Mouse (Mus musculus) lung, postnatal 14 days (tissue): ENCODE data around the gene Mdfi.
"Not testable (repeated sequence)": the region's sequence is repeated elsewhere in the genome, so short reads cannot be mapped to it uniquely, and the experiment has no call there.

Source experiments
- DNase-seq: peaks from one replicate; pipeline ENCODE4 v3.0.0; 2021

Gene Mdfi

DNA sequence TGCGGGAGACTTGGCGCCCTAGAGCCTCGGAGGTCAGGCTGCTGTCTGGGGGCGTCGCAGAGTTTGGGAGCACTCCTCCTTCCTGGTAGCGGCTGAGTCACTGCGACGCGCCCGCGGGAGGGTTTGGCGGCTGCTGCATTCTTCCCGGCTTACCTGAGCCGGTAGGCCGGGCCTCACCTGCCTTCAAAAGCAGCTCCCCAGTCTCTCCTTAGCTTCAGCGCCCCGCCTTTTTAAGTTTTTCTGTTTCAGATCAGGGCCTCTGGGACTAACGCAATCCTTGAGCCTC is at the start of gene Mdfi:
TSS of gene Mdfi (minus strand) at position 210 of the 286 bp plus-strand sequence.
- DNase-seq, result peak; percentile 34

DNA sequence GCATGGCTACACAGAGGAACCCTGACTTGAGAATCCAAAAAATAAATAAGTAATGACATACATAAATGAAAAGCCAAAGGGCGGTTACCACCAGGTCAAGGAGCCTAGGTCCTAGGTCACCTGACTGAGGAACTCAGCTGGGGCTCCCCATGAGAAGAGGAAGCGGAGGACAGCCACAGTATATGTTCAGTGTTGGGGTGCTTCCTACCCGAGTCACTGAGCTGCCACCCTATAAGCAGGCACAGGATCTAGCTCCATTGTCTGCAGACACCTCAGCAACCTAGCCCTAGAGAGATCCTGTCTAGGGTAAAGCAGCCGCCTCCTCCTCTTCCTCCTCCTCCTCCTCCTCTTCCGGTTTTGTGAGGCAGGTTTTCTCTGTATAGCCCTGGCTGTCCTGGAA is 48.6 kb upstream of the Mdfi start:
- DNase-seq, result no peak

DNA sequence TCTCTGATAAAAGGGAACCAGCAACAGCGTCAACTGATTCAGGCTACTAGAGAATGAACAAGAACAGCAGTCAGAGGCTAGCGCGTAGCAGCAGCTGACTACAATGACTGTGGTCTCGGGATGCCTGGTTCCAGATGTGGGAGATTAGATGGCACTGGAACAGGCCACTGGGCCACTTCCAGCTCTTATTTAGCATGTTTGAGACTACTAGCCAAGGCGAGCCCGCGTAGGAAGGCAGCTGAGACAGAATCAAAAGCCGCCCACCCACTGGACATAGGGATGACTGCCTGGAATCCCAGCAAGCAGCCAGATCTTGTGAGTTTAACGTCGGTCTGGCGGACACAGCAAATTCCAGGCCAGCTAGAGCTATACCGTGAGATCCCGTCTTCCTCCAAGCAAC is 46.8 kb upstream of the Mdfi start:
- no peak for DNase-seq

DNA sequence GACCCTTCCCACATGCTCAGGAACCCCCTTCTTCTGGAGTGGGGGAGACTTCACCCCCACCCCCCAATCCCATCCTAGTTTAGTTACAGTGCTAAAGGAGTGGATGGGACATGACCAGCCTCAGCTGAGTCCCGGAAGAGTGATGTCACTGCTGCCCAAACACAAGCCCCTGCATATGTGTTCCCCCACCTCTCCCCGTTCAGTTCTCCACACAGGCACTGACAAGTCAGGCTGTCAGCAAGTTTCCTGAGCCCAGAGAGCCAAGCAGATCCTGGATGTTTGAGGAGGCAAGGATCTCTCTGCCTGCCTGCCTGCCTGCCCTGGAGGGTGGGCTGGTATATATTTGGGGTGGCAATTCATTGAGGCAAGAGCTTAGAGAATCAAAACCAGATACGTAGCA is 44.7 kb upstream of the Mdfi start:
- DNase-seq, result no peak

DNA sequence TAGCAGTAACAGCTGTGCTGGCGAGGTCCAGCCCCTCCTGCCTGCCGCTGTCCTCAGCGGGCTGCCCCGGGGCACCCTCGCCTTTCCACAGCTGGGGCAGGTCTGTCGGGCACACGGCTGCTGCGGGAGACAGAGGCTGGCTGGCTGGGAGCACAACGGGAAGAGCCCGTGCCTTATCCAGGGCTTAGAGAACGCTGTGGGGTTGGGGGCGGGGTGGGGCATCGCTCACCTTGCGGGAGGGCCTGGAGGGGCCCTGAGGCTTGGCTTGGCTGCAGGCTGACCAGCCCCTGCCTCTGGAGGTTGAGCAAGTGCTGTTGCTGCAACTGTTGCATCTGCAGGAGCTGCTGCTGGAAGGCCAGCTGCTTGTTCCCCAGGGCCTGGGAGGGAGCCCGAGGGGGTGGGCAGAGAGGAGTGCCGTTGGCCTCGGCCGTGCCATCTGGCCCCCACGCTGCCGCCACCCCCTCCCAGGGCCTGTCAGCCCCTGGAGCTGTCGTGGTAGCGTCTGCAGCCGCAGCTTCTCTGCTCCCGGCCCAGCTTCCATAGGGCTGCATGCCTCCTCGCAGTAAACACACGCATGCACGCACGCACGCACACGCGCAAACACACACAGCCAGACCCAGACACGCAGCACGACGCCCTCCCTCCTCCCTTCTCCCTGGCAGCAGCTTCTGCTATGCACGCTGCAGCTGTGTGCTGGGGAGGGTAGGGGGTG is 44.0 kb upstream of the Mdfi start:
- DNase-seq, result peak; percentile 33

DNA sequence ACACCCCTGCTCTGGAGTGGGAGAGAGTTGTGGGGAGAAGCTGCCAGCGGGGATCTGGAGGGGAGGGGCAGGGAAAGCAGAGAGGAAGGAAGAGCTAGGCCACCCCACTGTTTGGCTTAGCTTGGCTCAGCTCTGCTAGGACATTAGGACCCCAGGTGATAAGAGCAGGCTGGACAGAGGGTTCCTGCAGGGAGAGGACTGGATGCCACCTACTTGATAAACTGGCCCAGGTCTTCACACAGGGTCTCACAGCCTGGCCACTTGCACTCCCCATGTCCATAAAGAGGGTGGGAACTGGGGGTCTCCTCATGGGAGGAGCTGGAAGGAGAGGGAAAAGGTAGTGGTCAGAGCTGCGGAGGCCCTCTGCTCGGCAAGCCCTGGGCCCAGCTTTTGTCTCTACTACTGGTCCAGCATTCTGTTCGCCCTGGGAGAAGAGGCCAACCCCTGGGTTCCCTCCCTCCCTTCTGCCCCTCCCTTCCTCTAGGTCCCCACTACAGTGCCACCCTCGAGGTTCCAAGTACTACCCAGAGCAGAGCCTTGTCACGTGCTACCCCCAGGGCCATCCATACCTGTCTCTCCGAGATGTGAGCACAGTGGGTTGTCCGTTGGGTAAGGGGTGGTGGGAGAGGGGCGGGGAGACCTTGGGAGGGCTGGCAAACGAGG is 43.4 kb upstream of the Mdfi start:
- DNase-seq, result no peak

DNA sequence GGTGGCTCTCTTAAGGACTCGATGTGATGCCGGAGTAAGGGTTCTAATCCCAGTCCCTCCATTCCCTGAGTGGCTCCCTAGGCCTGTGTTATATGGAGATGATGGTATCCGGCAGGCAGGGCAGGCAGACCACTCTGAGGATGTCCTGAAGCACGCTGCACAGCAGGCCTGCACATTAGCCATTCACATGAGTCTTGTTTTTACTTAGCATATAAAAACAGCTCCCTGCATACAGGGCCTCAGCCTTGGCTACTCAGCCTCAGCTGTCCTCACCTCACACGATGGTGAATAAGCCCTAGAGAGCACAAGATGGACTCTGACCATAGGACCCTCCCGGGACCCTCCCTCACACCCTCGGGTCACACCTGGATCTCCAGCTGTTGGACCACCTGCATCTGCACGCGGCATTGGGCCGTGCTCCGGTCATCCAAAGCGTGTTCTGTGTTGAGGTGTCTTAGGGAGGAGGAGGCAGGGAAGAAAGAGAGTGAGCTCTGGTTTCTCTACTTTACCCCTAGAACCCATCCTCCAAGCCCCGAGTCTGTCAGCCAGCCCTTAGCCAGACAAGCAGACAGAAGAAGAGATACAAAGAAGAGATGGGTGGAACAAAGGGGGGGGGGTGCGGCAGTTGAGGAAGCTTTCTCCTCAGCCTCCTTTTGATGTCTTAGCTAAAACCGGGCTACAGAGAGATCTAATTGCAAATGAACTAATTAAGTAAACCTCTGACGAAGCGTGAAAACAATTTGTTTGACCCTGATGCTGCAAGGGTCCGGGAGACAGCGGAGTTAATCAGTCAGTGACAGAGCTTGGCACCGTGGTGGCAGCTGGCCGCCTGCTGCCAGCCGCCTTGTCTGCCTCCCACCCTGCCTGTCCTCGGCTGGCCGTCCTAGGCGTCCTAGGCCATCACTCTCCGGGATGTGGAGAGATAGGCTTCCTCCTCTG is 42.6 kb upstream of the Mdfi start:
- DNase-seq, result no peak

DNA sequence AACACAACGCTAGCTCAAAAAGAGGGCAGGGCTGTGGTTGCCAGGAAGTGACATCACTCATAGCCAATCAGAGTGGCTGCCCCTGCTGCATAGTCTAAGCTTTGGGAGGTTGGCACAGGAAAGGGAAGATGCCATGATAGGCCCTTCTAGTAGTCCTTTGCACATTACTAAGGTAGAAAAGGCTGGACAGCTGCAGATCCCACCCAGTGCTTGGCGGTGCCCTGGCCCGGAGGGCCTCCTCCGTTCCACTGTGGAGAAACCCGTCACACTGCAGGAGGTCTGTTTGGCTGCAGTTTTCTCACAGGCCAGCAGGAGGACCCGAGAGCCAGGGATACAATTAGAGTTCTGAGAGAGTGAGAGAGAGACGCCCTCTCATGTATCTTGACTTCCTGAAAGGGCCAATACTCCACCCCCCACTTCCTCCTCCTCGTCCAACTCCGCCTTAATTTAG is 38.9 kb upstream of the Mdfi start:
- peak; percentile 88 for DNase-seq

DNA sequence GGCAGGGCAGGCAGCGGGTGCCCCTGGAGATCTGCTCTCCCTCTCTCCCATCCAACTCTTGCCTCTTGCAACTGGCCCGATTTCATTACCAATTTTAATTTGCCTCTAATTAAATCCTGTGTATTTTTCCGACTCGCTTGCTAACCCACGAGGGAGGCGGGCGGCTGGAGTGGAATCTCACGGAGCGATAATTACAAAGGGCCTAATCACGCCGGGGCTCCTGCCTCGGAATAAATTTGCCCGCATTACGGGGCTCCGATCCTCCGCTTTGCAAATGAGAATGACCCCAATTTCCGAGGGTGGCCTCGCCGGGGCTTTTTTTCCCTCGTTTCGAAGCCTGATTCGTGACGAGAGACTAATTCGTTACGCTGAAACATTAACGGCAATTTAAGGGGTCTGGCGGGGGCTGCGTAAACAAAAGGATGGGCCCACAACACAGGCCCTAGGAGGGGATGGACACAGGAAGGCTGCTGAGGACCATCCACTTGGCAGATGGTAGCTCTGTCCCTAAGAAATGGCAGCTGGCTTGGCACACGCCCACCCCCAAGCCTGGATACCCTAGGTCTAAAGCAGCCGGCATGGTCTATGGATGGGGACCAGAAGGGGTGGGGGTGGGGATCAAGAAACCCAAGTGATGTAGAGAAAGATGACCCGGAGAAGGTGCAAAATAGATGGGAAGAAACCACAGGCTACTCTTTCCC is 38.0 kb upstream of the Mdfi start:
- DNase-seq, result no peak

DNA sequence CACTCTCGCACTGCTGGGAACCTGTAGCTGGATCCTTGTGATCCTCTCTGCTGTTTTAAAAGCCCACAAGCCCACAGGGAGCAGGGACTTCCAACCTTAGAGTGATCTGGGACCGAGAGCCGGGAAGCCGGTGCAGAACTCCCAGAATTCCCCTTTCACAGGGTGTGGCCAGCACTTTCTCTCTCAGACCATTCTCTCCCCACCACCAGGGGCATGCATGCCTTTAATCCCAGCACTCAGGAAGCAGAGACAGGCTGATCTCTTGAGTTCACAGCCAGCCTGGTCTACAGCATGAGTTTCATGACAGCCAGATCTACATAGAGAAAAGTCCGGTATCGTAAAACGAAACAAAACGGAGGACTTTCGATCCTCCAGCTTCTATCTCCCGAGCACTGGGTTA is 35.4 kb upstream of the Mdfi start:
- no peak for DNase-seq

DNA sequence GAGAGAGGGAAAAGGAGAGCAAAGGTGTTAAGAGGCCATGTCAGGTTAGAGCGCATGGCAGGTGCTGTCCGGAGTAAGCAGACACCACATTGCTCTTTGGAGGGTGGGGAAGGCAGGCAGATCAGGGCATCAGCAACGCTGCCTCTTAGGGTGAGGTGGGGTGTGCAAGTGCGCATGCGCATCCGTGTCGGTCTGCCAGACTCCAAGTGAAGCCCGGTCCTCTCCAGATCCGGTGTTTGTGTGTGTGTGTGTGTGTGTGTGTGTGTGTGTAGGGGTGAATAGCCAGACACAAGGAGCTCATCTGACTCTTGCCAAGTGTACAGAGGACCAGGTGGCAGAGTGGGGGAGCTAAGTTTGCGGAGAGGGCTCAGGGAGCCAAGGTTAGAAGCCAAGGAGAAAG is 31.5 kb upstream of the Mdfi start:
- no peak for DNase-seq

DNA sequence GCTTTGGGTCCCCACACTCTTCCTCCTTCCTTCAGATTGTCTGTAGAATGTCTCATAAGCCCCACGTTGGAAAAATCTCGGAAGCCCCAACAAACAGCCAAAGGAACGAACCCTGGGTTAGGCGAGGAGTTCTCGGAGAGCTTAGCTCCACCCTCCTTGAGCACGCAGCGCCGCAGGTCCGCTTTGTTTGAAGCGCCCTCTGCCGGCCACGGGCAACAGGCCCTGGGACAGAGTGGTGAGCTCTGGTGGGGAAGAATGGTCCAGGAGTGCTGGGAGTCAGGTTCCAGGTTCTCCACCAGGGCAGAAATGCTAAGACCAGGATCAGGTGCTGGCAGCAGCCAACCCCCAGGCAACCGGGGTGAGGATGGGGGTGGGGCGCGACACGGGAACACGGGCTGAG is 30.0 kb upstream of the Mdfi start:
- DNase-seq, result peak; percentile 94

DNA sequence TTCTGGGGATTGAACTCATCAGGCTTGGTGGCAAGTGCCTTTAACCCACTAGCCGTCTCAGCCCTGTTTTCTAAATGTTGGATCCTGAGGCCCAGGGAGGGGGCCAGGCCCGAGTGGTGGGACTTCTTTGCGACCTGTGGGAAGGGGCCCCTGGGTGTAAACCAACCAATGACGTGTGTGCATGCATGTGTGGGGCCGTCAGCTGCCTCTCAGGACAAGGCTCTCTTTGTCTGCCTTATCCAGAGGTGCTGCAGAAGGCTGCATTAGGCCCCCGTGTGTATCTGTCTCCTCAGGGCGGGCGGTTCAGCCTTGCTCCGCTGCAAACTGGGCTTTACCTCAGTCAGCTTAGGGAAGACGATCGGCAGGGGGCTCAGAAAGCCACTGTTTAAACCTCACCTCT is 28.9 kb upstream of the Mdfi start:
- DNase-seq, result no peak

DNA sequence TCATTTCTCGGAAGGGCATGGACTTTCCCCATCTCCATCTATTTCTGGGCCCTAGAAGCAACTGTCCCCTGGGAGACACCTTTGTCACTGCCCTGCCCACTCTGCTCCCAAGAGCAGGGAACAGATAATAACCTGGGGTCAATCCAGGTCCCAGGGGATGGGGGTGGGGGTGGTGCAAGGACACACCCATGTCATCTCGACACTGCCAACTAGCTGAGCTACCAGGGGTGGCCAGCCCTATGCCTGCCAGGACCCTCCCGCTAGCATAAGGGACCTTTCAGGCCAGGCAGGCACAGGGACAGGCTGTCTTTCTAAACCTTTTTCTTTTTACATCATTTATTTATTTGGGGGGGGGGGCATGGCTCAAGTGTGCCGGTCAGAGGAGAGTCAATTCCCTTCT is 28.5 kb upstream of the Mdfi start:
- no peak for DNase-seq

DNA sequence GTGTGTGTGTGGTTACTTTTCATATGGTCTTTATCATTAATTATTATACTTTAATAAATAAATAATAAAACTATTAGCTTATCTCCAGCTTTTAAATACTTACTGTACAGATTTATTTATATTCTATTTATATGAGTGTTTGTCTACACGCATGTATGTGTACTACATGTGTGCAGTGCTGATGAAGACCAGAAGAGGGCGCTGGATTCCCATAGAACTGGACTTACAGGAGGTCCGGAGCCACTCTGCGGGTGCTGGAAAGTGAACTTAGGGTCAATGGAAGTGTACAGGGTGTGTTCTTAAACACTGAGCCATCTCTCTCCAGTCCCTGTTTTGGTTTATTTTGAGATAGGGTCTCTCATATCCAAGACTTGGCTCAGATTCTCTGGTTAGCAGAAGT is 21.1 kb upstream of the Mdfi start:
- no peak for DNase-seq

DNA sequence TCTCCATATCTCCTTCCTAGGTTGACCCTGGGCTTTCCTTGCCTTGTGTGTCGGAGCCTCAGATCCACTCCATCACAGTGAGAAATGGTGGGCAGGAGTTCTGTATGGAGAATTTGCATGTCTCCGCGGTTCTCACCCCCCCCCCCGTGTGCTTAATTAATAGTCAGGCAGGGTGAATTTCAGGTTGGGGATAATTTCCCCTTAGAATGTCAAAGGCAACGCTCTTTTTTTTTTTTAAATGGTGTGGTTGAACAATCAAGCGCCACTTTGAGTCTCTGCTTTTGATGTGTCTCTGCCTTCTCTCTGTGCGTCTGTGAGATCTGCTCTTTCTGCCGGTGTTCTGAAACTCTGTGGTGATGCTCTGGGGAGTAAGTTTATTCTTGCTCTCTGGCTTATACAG is 20.4 kb upstream of the Mdfi start:
- no peak for DNase-seq

DNA sequence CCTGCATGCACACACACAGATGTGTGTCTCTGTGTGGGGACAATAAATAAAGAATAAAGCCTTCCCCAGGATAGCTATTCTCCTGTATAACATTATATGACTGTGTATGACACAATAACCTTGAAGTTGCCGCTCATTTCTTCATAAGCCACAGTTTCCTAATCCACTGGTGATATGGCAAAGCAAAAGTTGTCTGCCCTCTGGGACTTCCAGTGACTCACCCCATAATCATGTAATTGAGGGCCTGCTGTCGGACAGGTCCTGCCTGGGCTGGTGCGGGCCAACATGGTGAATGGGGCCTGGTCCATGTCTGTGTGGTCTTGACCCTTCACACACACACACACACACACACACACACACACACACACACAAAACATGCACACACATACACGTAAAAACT is 19.3 kb upstream of the Mdfi start:
- DNase-seq, result no peak

DNA sequence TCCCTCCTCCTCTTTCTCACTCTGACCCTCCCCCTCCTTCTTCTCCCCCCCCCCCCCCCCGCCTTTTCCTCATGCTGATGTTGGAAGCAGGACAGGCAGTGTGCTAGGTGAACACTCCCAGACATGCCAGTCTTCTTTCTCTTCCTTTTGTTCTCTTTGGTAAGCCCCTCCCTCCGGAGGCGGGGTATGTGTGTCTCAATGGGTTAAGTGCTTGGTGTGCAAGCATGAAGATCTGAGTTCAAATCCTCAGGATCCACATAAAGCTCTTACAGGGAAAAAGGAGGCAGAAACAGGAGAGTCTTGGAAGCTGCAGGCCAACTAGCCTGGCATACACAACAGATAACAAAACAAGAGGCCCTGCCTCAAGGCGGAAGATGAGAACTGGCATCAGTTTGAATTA is 18.8 kb upstream of the Mdfi start:
- no peak for DNase-seq

DNA sequence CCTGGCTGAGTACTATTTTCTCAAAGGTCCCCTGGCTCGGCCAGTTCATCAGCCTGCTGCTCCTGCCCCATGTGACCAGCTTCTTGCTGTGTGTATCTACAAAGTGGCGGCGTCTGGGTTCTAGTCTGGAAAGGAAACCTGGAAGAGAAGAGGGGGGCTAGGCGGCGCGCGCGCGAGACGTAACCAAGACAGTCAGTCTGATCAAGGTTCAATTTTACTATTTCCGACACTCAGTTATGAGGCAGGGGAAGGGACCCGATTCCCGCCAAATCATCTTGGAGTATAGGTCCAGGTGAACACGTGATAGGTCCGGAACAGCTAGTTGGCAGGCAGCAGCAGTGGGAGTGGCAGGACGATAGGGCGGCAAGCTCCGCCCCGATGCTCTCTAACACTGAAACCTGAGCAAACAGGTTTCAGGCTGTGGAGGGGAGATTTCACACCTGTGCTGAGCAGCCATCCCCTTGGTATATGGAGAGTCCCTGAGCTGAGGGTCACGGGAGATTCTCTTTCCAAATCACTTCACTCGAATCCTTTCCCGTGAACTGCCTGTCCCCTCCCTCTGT is 17.4 kb upstream of the Mdfi start:
- not testable (repeated sequence) for DNase-seq

DNA sequence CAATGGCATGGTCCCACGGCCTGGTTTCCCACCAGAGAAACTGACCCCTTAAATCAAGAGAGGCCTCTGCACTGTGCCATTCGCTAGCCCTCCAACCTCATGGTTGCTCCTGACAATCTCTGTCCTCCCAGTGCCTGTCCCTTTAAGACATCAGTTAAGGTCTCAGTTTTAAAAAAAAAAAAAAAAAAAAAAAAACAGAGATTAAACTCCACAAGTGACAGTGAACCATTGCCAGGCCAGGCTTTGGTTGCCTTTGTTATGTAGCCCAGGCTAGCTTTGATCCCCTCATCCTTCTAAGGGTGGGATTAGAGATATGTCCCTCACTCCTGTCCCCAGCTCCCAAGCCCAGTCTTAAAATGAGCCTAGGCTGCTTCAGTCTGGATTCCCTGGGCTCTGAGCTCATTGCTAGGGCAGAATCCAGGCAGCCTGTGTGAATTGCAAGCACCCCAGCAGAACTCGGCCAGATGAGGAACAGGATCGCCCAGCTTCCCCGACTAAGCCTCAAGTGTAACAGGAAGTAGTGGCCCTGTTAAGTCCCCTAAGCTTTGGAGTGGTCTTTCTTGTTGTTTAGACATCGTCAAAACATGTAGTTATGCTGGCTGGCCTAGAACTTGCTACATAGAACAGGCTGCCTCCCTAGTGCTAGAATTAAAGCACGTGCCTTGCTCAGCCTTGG is 16.3 kb upstream of the Mdfi start:
- DNase-seq, result no peak

DNA sequence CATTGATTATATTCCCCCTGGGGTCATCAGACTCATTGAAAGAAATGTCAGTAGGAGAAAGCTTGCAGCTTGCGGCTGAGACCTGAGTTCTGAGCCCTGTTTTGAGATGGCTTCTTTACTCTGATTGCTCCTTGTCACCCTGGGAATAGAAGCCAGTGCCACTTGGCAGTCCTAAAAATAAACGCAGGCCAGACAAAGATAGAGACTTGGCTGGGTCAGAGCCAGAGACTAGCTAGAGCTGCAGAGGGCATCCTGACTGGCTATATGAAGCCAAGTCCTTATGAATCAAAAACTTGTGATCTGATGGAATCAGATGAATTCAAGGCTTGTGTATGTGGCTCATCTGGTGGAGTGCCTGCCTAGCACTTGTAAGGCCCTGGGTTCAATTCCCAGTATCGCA is 15.5 kb upstream of the Mdfi start:
- DNase-seq, result no peak

DNA sequence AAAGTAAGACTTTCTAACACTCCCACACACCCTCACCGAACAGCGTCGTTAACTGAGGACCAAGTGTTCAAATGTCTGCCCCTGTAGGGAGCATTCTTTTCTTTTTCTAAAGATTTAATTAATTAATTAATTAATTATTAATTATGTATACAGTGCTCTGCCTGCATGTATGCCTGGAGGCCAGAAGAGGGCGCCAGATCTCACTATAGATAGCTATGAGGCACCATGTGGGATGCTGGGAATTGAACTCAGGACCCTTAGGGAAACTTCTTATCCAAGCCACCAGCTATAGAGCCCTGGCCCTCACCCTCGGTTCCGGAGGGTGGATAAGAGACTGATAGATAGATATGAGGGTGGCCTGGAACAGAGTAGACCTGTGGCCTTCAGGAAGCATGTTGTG is 13.5 kb upstream of the Mdfi start:
- DNase-seq, result no peak
